Mouse (Mus musculus) ES-Bruce4 (cell line): ENCODE results near the gene Nr6a1.

Experiments used
- CTCF ChIP-seq: IDR thresholded peaks from one replicate; pipeline ENCODE4 v1.8.1; 2011; ENCODE audit warnings: low read depth, low read length
- EP300 ChIP-seq: IDR thresholded peaks from 2 replicates; pipeline ENCODE4 v1.6.1; 2011; ENCODE audit warnings: low read depth, low read length; ENCODE audit not compliant: insufficient read depth
- POLR2A ChIP-seq: IDR thresholded peaks from one replicate; pipeline ENCODE4 v1.8.1; 2011; ENCODE audit warnings: low read length; ENCODE audit not compliant: insufficient read depth

GRCm38 (mm10) chr2:38817487-38817886 is 110.0 kb downstream of the Nr6a1 start:
- TF ChIP-seq EP300 (no peak), CTCF (no peak), POLR2A (no peak)
